Mouse (Mus musculus): ENCODE results near the gene Tbx3.

Gene Tbx3

DNA sequence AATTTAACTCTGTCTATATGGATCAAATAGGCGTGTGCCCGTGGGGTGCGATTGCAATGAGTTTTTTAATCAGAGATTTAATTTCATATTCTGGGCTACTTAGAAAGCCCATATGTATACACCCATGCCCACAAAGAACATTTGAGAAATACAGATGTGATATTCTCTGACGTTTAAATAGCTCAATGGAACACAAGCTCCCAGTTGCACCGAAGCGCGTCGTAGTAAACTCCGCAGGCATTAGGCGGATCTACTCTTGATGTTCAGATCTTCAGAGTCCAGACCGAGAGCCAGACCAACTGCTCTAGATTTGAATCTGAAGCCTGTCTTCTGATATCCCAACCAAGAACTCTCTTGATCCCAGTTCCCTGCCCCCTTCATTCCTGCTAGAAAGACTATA is 9.0 kb upstream of the Tbx3 start:
- DNase-seq (ENCODE audit: low spot score) = no peak

DNA sequence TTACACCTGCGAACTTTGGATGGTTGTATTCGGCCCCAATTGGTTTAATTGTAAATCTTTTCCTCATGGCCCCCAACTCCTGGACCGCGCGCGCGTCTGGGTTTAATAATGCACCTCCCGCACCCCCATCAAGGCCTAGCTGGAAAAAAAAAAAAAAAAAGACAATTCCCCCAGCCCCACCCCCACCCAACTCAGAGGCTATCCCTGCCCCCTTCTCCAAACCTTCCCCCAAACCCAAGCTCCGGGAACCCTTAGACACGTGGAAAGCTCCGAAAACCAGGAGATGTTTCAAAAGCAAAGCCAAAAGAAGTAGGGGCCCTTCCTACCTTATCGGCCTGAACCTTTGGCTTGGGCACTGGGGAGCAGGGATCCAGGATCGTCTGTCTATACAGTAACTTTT is 8.1 kb upstream of the Tbx3 start:
- DNase-seq (ENCODE audit: low spot score) = no peak

DNA sequence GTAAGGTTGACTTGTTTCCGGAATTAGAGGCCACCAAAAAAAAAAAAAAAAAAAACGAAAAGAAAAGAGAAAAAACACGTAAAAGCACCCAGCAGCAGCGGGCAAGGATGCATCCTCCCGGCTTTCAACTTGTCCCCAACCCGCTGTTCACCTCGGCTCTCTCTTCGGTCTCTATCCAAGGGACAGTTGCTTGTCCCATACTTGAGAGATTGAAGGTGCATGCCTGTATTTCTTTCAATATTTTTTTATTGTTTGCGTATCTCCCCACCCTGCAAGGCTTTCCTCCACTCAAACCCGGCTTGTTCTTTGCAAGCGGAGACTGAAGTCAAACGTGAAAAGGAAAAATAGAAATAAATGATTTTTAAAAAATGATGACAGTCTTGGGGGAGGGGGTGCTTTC is 7.7 kb upstream of the Tbx3 start:
- no peak for DNase-seq (ENCODE audit: low spot score)

DNA sequence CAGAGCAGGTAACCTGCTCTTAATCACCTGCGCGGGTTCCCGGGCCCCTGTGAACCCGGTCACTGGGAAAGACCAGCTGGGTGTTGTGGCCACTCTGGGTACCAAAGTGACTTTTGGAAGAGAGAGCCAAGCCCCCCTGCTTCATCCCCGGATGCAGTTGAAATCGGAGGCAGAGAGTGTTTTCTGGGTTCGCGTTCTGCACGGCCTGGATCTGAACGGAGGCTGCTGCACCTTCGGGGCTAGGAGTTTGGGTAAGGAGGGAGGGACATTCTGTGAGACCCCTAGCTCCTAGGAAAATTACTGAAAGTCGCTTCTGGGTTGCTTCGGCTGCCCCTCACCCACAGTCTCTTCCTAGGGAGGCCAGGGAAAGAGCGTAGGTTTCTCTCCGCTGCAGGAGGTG is 7.2 kb upstream of the Tbx3 start:
- DNase-seq (ENCODE audit: low spot score) = no peak

DNA sequence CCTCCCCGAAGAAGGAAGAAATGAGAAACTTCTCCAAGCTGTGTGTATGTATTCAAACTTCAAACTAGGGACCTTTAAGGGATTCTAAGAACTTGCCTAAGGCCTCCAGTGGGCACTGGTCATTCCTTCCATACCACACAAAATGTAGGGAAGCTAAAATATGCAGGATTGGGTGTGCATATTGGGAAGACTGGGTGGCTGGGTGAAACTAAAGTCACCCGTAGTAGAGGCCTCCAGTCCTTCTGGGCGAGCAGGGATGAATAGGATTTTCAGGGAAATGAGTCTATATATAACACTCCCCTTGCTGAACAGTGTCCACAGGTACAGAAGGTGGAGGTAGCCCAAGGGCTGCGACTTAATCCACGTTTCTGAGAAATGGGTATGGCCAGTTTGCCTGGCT is 6.7 kb upstream of the Tbx3 start:
- no peak for DNase-seq (ENCODE audit: low spot score)

DNA sequence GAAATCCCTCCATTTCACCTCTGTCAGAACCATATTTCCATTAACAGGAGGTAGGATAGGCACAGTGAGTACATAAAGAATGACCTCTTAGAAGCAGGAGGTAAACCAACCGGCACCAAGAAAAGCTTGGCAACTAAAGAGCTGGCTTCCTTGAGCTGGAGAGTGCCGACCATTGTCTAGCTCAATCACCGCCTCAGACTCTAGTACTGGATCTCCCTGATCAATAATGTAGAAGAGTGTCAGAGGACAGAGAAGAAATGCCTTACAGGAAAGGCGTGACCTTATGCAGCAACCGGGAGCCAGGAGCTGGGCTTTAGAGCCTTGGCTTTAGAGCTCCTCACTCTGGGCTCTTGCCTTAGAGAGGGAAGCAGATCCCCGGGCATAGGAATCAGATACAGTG is 4.7 kb upstream of the Tbx3 start:
- no peak for DNase-seq (ENCODE audit: low spot score)

DNA sequence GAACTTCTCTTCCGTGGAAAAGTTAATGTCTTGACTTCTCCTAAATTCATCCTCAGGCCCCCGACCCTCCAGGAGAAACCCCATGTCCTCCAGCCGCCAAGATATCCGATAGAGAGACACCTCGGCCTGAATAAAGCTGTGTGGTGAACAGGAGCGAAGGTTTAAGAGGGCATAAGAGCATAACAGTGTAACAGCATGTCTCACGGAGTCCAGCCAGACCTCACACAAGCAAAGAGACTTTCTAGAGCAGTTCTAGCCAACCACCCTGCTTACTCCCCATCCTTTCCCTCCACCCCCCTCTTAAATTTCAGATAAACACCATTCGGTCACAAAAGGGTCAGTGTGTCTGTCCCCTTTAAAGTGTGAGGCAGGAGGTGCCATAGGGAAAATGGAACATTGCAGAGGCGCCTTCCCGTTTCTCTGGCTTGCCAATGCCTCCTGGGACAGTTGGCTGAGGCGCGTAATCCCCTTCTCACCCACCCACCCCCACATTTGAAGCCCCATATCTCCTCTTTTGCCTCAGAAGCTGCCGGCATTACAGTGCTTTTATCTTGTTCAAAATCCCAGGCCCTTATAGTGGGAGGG is 3.0 kb upstream of the Tbx3 start:
- no peak for DNase-seq (ENCODE audit: low spot score)

DNA sequence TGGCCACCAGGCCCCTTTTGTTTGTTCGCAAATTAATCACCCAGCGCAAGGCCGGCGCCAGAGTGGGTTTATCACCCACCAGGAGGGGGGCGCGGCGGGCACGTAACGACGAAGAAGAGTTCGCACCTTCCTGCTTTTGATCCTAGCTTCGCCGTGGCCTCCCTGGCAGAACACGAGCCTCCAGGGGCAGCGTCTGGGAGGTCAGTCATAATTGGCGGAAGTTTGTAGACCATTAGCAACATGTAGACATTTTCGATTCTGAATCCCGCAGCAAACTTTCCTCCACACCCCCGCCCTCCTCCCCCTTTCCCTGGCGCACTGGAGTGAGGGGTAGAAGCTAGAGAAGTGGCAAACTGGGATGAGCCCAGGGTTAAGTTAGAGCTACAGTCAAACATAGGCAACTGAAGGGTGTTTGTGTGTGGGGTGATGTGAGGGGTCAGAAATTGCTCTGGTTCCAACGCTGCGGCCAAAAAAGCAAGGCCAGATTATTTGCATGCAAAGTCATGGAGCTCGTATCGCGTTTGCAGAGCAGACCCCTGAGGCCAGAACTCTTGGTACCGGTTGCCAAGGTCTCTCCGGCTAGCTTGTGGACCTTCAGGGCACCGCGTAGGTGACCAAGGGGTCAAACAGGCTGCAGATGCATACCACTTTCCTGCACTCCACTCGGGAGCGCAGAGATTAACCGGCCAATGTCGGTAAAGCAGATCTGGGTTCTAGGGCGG is 2.1 kb upstream of the Tbx3 start:
- no peak for DNase-seq (ENCODE audit: low spot score)

DNA sequence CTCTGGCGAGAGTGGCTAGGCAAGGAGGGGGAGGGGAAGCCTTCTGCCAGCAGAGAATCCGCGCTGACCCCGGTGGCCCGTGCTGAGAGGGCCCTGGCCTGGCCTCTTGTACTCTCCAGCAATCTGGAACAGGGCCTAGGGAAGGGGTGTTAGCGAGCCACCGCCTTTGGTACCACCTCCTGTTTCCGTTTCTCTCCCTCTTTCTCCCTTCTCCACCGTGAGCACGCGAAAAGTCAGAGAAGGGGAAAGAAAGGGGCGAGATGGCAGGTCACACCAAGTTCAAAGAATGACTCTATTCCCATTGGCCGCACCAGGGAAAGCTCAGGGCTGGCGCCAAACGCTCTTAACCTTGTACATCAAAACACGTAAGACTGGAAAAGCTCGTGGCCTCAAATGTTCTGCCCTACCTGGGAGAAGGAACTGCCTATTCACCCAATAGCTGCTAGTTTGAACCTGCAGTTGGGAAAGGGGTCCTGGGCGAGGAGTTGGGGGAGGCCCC is 1.5 kb upstream of the Tbx3 start:
- no peak for DNase-seq (ENCODE audit: low spot score)

DNA sequence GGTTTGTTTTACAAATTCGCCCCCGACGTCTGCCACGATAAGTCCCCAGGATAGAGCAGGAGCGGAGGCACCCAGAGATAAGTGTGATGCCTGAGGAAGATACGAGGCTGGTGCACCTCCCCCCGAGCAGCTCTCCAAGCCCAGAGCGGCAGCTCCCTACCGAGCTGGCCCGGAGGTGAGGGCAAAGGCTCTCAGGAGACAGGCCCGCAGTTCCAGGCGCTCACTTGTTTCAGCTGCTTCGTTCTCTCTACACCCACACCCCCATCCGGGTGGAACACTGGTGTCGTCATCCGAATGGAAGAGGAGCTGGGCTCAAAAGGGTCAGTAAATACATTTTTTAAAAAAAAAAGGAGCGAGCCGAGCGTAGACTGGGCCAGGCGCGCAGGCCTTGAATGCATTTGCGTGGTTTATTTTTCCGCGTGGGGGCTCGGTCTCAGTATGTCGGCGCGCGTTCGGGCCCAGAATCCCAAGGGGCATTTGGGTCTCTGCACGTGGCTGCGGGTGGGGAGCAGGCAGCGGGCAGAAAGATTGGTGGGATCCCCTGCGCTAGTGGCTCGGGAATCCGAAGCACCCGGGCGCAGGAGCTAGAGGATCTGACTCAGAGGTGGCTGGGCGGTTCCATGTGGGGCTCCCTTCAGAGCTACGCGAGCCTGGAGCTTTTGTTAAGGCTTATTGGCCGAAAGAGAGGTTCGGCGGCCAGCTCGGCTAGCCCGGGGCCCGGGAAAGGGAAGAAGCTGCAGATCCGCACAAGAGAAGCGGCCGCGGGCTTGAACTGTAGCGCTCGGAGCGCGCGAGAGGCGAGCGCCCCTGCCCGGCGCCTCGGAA is 516 bp upstream of the Tbx3 start:
- no peak for DNase-seq (ENCODE audit: low spot score)

DNA sequence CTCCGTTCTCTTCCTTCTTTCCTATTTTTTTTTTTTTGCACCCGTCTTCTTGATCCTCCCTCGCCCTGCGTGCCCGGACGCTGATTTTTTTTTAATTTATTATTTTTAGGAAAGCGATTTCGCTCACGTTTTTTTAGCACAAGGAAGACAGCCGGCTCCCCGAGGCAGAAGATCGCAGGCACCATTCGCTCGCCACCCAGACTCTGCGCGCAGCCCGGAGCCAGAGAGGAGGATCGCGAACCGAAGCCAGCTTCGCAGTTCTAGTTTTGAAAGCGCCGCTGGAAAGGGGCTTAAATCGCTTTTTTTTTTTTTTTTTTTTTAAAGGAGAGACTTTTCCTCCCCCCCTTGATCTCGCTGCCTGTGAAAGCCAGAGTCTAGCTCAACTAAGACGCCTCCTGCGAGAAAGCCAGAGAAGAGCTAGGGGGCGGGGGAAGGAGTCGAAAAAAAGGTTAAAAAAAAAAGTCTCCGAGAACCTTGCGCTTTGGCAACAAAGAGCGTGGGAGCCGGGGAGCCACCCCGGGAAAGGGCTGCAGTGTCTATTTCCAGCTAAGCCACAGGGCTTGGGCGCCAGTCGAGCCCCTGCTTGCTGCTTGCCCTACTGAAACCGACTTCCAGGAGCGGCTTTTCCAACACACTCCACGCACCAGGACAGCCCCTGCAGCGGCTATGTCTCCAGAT is 794 bp downstream of the Tbx3 start:
- DNase-seq (ENCODE audit: low spot score) = no peak

DNA sequence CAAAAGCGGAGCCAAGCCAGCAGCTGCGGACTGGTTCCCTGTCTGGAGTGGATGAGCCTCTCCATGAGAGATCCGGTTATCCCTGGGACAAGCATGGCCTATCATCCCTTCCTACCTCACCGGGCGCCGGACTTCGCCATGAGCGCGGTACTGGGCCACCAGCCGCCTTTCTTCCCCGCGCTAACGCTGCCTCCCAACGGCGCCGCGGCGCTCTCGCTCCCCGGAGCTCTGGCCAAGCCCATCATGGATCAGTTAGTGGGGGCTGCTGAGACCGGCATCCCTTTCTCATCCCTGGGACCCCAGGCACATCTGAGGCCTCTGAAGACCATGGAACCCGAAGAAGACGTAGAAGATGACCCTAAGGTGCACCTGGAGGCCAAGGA is 1.5 kb downstream of the Tbx3 start:
- DNase-seq (ENCODE audit: low spot score) = no peak

DNA sequence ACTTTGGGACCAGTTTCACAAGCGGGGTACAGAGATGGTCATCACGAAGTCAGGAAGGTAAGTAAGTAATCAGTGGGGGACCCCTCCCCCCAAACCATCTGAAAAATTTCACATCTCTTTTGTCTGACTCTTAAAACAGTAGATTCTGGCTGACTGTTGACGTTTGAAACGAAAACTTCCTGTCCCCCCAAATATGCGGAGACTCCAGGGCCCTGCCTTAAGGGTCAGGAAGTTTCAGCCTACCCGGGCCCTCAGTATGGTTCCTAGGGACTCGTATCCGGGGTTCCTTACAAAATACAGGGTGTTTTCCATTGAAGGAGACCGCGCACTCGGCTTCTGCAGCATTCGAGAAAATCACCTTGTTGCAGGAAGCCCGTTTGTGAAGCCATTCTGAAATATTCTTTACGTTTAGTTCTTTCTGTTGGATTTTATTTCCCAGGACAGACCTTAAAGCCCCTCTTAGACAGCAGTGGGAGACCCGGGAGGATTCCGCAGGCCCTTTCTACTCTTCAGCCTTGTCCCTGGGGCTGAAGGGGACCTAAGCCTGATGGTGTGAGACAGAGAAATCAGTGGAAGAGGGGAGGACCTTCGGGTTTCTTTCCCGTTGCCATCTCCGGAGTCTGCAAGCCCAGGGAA is 2.0 kb downstream of the Tbx3 start:
- DNase-seq (ENCODE audit: low spot score) = no peak

DNA sequence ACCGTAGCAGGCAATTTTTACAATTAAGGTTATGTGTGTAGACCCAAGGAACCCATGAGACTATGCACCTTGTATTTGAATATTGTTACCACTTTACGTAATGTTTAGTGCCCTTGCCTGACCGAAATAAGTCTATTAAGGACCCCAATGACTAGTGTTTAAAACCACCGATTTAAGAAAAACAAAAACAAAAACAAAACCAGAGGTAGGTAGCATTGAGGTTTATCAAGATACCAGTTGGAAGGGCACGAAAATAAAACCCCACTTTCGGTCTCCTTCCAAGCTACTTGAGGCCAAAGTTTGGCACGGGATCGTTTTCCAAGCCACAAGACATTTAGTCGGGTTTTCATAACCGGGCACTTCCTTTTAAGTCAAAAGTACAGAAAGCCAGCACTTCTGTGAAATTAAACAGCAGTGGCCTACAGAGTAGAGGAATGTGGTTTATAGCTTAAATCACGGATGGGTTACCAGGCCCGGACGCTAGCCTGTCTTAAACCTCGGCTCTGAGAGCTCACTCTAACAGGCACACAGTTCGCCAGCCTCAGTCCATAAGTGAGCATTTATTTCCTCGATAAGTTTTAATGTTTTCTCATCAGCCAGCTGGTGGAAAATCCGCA is 2.6 kb downstream of the Tbx3 start:
- no peak for DNase-seq (ENCODE audit: low spot score)

DNA sequence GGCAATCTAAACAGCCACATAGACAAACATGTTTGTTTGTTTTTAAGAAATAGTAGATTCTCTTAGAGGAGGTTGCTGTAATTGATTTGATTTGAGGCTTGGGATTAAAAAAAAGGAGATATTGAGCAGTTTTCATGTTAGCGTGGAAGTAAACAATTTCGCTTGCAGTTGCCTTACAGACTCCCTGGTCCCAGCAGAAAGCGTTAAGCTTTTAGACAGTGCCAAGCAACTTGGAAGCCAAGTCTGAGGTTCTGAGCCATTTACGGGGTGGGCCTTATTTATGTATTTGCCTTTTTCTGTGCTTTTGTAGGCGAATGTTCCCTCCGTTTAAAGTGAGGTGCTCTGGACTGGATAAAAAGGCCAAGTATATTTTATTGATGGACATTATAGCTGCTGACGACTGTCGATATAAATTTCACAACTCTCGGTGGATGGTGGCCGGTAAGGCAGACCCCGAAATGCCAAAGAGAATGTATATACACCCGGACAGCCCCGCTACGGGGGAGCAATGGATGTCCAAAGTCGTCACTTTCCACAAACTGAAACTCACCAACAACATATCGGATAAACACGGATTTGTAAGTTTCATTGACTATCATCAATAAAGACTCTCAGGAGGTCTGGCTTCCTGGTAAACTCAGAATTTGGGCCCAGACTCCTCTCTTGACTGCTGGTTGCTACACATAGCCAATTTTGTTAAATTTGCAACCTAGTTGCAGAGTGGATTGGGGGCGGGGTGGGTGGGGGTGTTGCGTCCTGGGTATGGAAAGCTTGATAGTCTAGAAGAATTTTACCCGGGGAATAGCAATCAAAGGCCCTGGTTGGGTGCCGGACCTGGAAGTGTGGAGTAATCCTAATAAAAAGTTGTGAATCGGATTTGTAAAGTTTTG is 3.5 kb downstream of the Tbx3 start:
- DNase-seq (ENCODE audit: low spot score) = no peak

DNA sequence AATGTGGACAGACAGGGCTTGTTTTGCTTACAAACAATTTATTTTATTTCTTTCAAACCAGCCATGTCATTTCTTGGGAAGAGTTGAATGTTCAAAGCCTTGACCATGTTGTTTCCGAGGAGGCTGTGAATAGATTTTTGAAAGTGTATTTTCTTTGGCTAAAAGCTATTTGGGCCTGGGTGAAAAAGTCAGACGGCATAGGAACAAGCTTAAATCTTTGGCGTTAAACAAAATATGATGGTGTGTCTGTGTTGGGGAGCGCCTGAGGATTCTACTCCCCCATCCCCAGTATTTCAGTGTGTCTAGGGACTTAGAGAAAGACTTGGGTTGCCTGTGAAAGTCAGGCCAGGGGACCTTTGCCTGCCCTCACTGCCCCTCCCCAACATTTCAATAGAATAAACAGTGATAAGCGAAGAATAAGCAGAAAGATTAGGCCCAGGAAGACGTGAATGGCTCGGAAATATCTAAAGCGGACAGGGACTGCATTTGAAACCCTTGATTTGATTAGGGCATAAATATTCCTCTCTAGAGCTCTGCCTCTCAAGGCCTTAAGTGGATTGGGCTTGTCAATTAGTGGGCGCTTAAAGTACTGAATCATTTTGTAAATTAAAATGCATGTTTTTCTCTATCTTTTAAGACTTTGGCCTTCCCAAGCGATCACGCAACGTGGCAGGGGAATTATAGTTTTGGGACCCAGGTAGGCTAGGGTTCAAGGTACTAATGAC is 4.3 kb downstream of the Tbx3 start:
- DNase-seq (ENCODE audit: low spot score) = no peak

DNA sequence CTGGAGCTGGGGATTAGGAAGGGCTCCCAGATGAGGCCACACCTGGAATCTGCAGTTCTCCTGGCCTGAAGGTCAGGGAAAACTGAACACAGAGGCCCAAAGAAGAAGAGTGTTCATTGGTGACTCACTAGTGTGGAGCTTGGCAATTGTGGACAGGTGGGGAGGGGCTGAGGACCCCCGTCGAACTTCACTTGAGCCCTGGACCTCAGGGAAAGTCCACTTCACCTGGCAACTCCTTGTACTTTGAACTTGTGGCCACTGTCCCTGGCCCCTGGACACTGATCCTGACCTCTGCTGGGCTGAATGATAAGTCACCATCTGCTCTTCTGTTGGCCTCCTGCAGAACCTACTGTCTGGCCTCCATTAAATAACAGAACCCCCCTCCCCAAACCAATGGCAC is 5.8 kb downstream of the Tbx3 start:
- no peak for DNase-seq (ENCODE audit: low spot score)

DNA sequence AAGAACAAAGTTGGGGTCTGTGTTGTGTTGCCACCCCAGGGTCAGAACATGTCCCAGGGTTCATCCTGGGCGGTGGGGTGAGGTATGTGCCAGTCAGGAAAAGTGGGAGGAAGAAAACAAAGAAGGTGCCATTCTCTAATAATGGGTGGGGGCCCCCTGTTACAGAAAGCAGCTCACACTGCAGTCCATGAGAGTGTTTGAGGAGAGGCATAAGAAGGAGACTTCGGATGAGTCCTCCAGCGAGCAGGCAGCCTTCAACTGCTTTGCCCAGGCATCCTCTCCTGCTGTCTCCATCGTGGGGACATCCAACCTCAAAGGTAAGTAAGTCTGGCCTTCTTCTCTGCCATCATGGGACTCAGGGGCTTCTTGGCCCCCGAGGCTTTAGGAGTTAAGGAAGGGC is 8.0 kb downstream of the Tbx3 start:
- DNase-seq (ENCODE audit: low spot score) = no peak

DNA sequence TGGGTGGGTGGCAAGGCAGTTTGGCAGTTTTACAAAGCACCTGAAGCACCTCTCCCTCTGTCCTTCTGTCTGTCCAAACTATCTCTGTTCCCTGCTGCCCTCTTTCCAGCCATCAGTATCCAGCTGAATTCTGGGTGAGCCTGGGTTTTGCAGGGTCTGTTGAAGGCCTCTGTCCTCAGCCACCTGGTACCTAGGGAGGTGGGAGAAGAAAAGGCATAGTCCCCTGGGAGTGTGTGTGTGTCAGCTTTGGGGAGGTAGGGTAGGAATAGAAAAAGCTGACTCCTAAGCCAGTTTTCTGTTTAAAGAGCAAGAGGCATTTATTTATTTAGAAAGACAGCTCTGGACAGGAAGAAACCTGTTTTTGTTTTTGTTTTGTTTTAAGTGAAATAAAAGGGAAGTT is 8.6 kb downstream of the Tbx3 start:
- no peak for DNase-seq (ENCODE audit: low spot score)

Data from lung, postnatal 25 days (tissue).